Comparison of ENCODE assay signal across 23 mouse cellular contexts in genomic region chr3:121408386-121408785, GRCm38 (mm10). TPM values are rescaled to one million over a fixed set of nuclear protein-coding genes. Genes with fewer than 3 reads are reported as not detected.
A peak's percentile ranks its signal among the peaks of the same experiment; 100 is the strongest.
DNase-seq lines count a peak whose midpoint lies in the region; ATAC-seq lines count a peak whose summit lies in the region.
"Had no signal": no experiment of that assay in that cellular context is flagged by ENCODE, and none has a peak within 500 bp of the region (broad histone marks: within the 10 kb centered on the region; RNA-seq: fewer than 3 reads in every experiment).

No protein-coding gene starts in this region.

- no peak overlapping the region for H3K9ac ChIP-seq in kidney, embryonic 15.5 days
- H3K9ac ChIP-seq in kidney, embryonic 14.5 days (ENCODE audit: low read depth, low read length): no peak overlapping the region
- H3K9ac ChIP-seq: embryonic facial prominence, embryonic 13.5 days; embryonic facial prominence, embryonic 15.5 days; forebrain, embryonic 12.5 days had no signal

- H3K36me3 ChIP-seq in kidney, embryonic 15.5 days: no peaks in the 10 kb centered on the region
- no peaks in the 10 kb centered on the region for H3K36me3 ChIP-seq in kidney, embryonic 14.5 days (ENCODE audit: control insufficient read depth, insufficient read depth, low read length)
- H3K36me3 ChIP-seq: embryonic facial prominence, embryonic 13.5 days; embryonic facial prominence, embryonic 15.5 days; forebrain, embryonic 10.5 days; forebrain, embryonic 12.5 days had no signal

- H3K27ac ChIP-seq in kidney, embryonic 15.5 days: no peak overlapping the region
- H3K27ac ChIP-seq in kidney, embryonic 14.5 days (ENCODE audit: low read depth, low read length): no peak overlapping the region
- H3K27ac ChIP-seq: forebrain, embryonic 10.5 days; forebrain, embryonic 12.5 days had no signal

- 94% methylated on average over 3 of the region's 3 CpGs for WGBS in kidney, embryonic 15.5 days
- WGBS in kidney, embryonic 14.5 days: 79% methylated on average over 3 of the region's 3 CpGs

- H3K4me1 ChIP-seq in kidney, embryonic 15.5 days: no peaks in the 10 kb centered on the region
- no peaks in the 10 kb centered on the region for H3K4me1 ChIP-seq in kidney, embryonic 14.5 days (ENCODE audit: control insufficient read depth, insufficient read depth, low read length)
- H3K4me1 ChIP-seq: forebrain, embryonic 12.5 days had no signal

- DNase-seq in kidney, adult 18-20 months: peak; percentile 27
- DNase-seq in kidney, postnatal 14 days: no peak
- DNase-seq in kidney, adult 9 months: peak; percentile 62
- peak; percentile 41 to 53 for DNase-seq in kidney, postnatal 36 days
- no peak for DNase-seq in lung, postnatal 25 days (ENCODE audit: low spot score)
- DNase-seq: adrenal gland, adult 2 months; adrenal gland, postnatal 10 days; adrenal gland, postnatal 25 days; cerebellum, adult 11 months; cerebellum, adult 18-20 months; cerebellum, adult 8-10 months; cerebellum, adult 9-11 months; cerebellum, postnatal 14 days; cerebellum, postnatal 36 days; embryo, embryonic 11 days had no signal

- H3K4me2 ChIP-seq in kidney, embryonic 15.5 days: no peak overlapping the region
- no peak overlapping the region for H3K4me2 ChIP-seq in kidney, embryonic 14.5 days (replicated peaks; ENCODE audit: low read depth, low read length)
- H3K4me2 ChIP-seq: embryonic facial prominence, embryonic 15.5 days; forebrain, embryonic 12.5 days had no signal

- no peak for ATAC-seq in kidney, embryonic 15.5 days (replicated peaks; ENCODE audit: low FRiP score)
- no peak for ATAC-seq in kidney, embryonic 14.5 days (ENCODE audit: low FRiP score, low TSS enrichment)
- ATAC-seq: forebrain, embryonic 14.5 days had no signal

- H3K4me3 ChIP-seq in kidney, embryonic 15.5 days (replicated peaks): no peak overlapping the region
- no peak overlapping the region for H3K4me3 ChIP-seq in kidney, embryonic 14.5 days (ENCODE audit: low read length)
- H3K4me3 ChIP-seq: embryonic facial prominence, embryonic 13.5 days; embryonic facial prominence, embryonic 15.5 days; erythroblast, embryonic 14.5 days; forebrain, embryonic 10.5 days; forebrain, embryonic 12.5 days had no signal

- no peaks in the 10 kb centered on the region for H3K9me3 ChIP-seq in kidney, embryonic 15.5 days (replicated peaks)
- no peaks in the 10 kb centered on the region for H3K9me3 ChIP-seq in kidney, embryonic 14.5 days (ENCODE audit: control insufficient read depth, low read length)
- H3K9me3 ChIP-seq: embryonic facial prominence, embryonic 13.5 days; embryonic facial prominence, embryonic 15.5 days; forebrain, embryonic 10.5 days; forebrain, embryonic 12.5 days had no signal

- no peaks in the 10 kb centered on the region for H3K27me3 ChIP-seq in kidney, embryonic 15.5 days
- H3K27me3 ChIP-seq in kidney, embryonic 14.5 days (ENCODE audit: control insufficient read depth, insufficient read depth, low read length): no peaks in the 10 kb centered on the region
- H3K27me3 ChIP-seq: embryonic facial prominence, embryonic 13.5 days; embryonic facial prominence, embryonic 15.5 days; forebrain, embryonic 12.5 days had no signal

RNA-seq across cellular contexts. Expression of gene Cnn3, which starts 17.9 kb away (rescaled TPM):
- polyA plus RNA-seq in kidney, embryonic 15.5 days (2015; fragmentation: Nextera tagmentation; extraction: Ambion mirVana): 607 and 612 TPM in 2 replicates
- polyA plus RNA-seq in kidney, embryonic 14.5 days (2014; fragmentation: Nextera tagmentation; extraction: Ambion mirVana): 570 and 666 TPM in 2 replicates

Comparison
In these comparisons a context has a peak if more than half of its experiments do, and no peak if none do; other contexts are left out.
1. DNase-seq: peak in kidney, adult 18-20 months (single experiment), kidney, adult 9 months (single experiment) and kidney, postnatal 36 days (2 of 2); none in kidney, postnatal 14 days (single experiment) and lung, postnatal 25 days (single experiment).